Mouse (Mus musculus): ENCODE results near the gene Lyl1. TPM values are rescaled to one million over a fixed set of nuclear protein-coding genes. Genes with fewer than 3 reads are reported as not detected.

Lyl1 gene
- 4.4 and 4.5 TPM in 2 replicates for polyA plus RNA-seq (2016; fragmentation: Nextera tagmentation; extraction: Ambion mirVana)

DNA sequence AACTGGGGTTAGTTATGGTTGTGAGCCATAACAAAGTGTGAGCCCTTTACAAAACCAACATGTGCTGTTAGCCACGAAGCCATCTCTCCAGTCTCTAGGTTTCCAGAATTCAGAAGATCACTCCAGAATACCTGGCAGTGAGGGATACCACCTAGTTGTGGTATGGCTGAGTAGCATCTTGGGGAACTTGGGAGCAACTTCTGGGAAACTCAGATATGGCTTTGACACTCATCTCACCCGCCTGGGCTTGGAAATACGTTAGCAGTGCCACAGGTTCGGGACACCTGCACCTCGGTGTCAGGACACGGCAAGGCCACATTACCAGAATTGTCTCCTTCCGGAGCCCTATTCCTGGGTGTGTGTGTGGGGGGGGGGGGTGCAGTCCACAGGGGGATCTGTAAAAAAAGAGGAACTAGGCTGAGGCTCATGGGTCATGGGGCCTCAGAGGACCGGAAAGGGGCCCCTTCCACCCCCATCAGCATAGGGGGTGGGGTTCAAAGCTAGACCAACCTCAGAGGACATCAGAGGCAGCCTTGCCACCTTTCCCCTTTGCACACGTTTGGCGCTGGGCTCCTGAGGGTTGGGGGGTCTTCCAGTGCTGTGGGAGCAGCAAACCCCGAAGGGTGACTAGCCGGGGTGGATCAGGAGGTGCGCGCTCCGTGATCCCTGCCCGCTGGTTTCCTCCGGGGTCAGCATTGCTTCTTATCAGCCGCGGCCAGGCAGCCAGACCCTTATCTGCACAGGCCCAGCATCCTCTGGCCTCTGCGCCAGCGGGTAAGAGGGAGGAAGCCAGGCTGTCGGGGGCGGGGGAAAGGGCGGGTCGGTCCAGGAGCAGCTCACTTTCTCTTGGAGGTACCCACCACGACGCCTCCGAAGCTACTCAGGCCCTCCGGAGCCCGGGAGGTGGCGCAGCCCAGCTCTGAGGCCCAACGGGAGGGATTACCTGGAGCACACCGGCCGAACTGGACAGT, at the start of gene Lyl1:
Gene Lyl1 (plus strand): TSS at position 517 of the 971 bp plus-strand sequence.
- no peak for ATAC-seq (ENCODE audit: low FRiP score, low read depth)
- H3K4me2 ChIP-seq (replicated peaks) = peak within 1 kb of the TSS; percentile 22
- WGBS = 11% methylated on average over 34 of the region's 34 CpGs

DNA sequence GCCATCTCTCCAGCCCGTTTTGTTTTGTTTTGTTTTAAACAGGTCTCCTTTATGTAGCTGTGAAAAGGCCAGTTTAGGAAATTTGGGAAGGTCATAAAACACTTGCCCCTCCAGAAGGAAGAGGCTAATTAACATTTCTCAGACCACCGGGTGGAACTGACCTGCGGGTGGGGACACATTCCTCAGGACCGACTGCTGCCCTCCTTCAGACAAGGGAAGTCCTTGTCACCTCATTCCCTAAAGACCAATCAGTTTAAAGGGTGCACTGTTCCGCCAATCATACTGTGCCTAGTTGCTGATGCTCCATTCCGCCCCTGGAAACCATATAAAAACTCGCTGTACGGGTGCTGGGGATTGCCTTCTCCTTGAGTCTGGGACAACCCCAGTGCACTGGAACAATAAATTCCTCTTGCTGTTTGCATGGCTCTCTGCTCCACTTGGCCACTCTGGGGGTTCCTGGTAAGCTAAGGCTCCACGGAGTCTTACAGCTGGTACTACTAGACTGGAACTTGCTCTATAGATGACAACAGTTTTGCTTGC, 48.1 kb upstream of the Lyl1 start:
- no peak overlapping the region for H3K4me3 ChIP-seq
- 37% methylated on average over 9 of the region's 9 CpGs for WGBS
- peaks cover 35% of the 10 kb centered on the region for H3K4me1 ChIP-seq
- H3K9me3 ChIP-seq = no peaks in the 10 kb centered on the region
- no peak overlapping the region for H3K27ac ChIP-seq
- H3K4me2 ChIP-seq (replicated peaks) = no peak overlapping the region
- no peak overlapping the region for H3K9ac ChIP-seq
- H3K36me3 ChIP-seq = no peaks in the 10 kb centered on the region
- ATAC-seq (ENCODE audit: low FRiP score, low read depth) = no peak
- H3K27me3 ChIP-seq (replicated peaks) = no peaks in the 10 kb centered on the region

More for the DNA sequence above, at the start of gene Lyl1:
- Histone ChIP-seq H3K27me3 (replicated peaks) (peaks cover 50% of the 10 kb centered on the region), H3K4me3 (no peak within 1 kb of the TSS), H3K9ac (0 out of 2 replicates have a peak within 1 kb of the TSS, but pooled peaks have one; percentile 5), H3K27ac (no peak within 1 kb of the TSS), H3K36me3 (peaks cover 34% of the 10 kb centered on the region), H3K9me3 (no peaks in the 10 kb centered on the region), H3K4me1 (peaks cover 20% of the 10 kb centered on the region)

DNA sequence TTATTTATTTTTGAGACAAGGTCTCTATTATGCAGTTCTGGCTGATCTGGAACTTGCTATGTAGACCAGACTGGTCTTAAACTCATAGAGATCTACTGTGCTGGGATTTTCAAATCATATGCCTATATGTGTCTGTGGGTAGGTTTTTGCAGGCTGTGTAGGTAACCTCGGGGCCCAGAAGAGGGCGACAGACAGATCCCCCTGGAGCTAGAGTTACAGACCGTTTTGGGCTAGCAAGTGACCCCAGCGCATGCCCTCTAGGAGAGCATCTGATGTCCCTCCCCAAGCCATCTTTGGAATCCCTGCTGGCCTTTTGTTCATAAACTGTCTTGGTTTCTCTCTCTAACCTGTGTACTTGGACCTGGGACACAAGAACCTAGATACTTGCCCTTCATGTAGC, 46.7 kb upstream of the Lyl1 start:
- Histone ChIP-seq H3K36me3 (no peaks in the 10 kb centered on the region), H3K4me1 (peaks cover 37% of the 10 kb centered on the region), H3K27me3 (replicated peaks) (no peaks in the 10 kb centered on the region), H3K9ac (no peak overlapping the region), H3K27ac (0 out of 2 replicates have a peak overlapping the region, but pooled peaks have one; percentile 83), H3K9me3 (no peaks in the 10 kb centered on the region), H3K4me2 (replicated peaks) (peak overlapping the region; percentile 56), H3K4me3 (no peak overlapping the region)
- WGBS = 51% methylated on average over 4 of the region's 4 CpGs
- no peak for ATAC-seq (ENCODE audit: low FRiP score, low read depth)

DNA sequence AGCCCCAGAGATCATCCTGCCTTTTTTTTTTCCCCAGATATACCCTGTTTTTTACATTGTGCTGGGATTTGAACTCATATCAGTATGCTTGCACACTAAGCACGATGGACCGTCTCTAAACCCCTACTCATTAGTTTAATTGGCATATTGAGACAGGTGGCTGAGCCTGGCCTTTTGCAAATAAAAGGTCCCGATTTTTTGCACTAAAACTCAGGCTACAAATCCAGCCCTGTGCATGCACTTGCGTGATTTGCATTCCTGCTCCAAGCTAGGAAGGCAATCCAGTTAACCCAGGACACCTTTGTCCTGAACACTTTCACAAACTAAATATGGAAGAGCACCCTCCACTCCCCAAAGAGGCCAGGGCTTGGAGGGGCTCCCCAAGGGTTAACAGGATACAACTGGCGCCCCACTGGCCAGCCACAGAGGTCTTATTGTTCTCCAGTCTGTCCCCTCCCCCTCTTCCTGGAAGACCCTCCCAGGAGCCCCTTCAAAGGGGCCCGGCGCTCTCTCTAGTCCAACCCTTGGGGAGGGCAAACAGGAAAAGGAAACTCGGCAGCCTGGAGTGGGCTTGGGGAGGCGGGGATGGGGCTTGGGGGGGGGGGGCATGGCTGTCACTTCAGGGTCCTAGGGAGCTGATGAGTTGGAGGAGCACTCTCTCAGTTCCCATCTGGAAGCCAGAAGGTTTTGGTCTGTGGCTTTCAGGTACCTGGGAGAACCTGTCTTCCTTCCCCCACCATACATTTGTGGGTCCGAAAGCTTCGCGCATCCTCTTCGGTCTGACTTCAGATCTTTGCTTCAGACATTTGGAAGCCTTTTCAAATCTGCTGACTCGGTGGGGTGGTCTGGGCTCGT, 45.7 kb upstream of the Lyl1 start:
- H3K27ac ChIP-seq = peak overlapping the region; percentile 83
- H3K9me3 ChIP-seq = no peaks in the 10 kb centered on the region
- peak overlapping the region; percentile 56 for H3K4me2 ChIP-seq (replicated peaks)
- peak; percentile 64 for ATAC-seq (ENCODE audit: low FRiP score, low read depth)
- no peaks in the 10 kb centered on the region for H3K27me3 ChIP-seq (replicated peaks)
- H3K4me1 ChIP-seq = peaks cover 42% of the 10 kb centered on the region
- H3K9ac ChIP-seq = peak overlapping the region; percentile 41
- peak overlapping the region; percentile 29 for H3K4me3 ChIP-seq
- no peaks in the 10 kb centered on the region for H3K36me3 ChIP-seq
- under 1% methylated on average over 15 of the region's 15 CpGs for WGBS

DNA sequence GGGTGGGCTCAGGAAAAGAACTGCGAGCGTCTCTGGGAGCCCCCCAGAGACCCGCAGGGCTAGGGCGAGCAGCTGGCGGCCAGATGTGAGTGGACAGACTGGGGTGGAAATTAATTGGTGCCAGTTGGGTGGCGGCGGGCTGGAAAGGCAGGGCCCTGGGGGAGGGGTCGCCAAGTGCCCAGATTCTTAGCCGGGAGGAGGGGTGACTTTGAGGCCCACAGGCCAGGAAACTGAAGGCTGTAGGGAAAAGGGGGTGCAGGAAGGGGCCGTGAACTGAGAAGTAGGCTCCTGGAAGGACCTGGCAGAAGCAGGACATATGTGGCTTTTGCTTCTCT, 45.1 kb upstream of the Lyl1 start:
- WGBS = under 1% methylated on average over 10 of the region's 10 CpGs
- Histone ChIP-seq H3K9me3 (no peaks in the 10 kb centered on the region), H3K27me3 (replicated peaks) (no peaks in the 10 kb centered on the region), H3K36me3 (no peaks in the 10 kb centered on the region), H3K4me2 (replicated peaks) (peak overlapping the region; percentile 56), H3K4me3 (peak overlapping the region; percentile 29), H3K9ac (peak overlapping the region; percentile 41), H3K4me1 (peaks cover 43% of the 10 kb centered on the region), H3K27ac (peak overlapping the region; percentile 83)
- peak; percentile 41 for ATAC-seq (ENCODE audit: low FRiP score, low read depth)

DNA sequence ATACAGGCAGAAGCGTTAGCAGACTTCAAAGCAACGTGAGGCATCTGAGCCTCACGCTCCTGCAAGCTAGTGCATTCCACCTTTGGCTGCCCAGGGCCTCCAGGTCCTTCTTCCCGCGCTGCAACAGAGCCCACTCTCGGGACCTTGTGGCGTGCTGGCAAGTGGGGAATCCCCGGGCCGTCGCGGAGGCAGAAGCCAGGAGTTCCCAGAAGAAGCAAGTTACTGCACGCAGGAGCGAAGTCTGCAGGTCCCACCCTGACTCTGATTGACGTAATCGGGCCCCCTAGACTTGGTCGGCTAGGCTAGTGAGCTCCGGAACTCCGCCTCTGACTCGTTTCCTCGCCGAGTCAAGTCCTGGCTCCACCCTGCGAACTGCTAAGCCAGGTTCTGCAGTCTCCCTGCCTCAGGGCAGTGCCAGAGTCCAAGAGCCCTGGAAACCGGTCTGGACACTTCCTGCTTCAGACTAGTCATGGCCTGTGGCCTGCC, 44.6 kb upstream of the Lyl1 start:
- Histone ChIP-seq H3K4me3 (peak overlapping the region; percentile 29), H3K27me3 (replicated peaks) (no peaks in the 10 kb centered on the region), H3K4me2 (replicated peaks) (peak overlapping the region; percentile 56), H3K9me3 (no peaks in the 10 kb centered on the region), H3K27ac (peak overlapping the region; percentile 83), H3K4me1 (peaks cover 45% of the 10 kb centered on the region), H3K9ac (peak overlapping the region; percentile 41), H3K36me3 (no peaks in the 10 kb centered on the region)
- WGBS = 2% methylated on average over 23 of the region's 23 CpGs
- 0 out of 2 replicates have a peak, but pooled peaks have one; percentile 1 for ATAC-seq (ENCODE audit: low FRiP score, low read depth)

DNA sequence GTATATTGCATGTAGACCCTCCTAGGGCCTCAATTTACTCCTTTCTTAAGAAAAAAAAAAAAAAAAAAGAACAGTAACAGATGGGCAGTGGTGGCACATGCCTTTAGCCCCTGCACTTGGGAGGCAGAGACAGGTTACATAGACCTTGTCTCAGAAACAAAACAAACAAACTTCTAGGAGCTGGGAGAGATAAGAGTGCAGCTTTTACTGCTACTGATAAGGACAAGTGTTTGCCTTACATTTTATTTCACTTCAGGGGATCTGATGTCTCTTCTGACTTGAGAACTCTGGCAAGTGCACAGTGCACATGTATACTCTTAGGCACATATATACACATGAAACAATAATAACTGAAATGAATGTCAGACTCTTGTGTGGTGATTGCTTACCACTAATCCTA, 44.1 kb upstream of the Lyl1 start:
- Histone ChIP-seq H3K9ac (no peak overlapping the region), H3K4me1 (peaks cover 45% of the 10 kb centered on the region), H3K27ac (no peak overlapping the region; the same call in 1 of the 2 replicates)

DNA sequence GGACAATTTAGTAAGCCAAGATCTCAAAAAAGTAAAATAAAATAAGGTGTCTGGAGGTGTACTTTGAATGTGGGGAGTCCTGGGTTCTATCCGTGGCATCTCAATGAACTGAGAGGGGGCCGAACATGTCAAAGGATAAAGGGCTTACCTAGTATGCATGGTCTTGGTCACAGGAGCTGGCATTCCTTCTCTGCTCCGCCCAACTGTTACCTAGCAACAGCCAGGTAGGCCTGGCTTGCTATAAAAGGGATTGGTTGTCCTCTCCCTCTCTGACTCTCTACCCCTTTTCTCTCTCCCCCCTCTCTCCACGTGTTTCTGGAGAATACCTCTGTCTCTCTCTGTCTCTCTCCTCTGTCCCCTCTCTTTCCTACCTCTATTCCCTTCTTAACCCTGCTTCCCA, 43.6 kb upstream of the Lyl1 start:
- Histone ChIP-seq H3K4me2 (replicated peaks) (no peak overlapping the region), H3K9me3 (no peaks in the 10 kb centered on the region), H3K27me3 (replicated peaks) (no peaks in the 10 kb centered on the region), H3K4me1 (peaks cover 45% of the 10 kb centered on the region), H3K4me3 (no peak overlapping the region), H3K27ac (no peak overlapping the region), H3K9ac (no peak overlapping the region), H3K36me3 (no peaks in the 10 kb centered on the region)
- ATAC-seq (ENCODE audit: low FRiP score, low read depth) = no peak
- 58% methylated on average over 4 of the region's 4 CpGs for WGBS

More for the DNA sequence above, 44.1 kb upstream of the Lyl1 start:
- Histone ChIP-seq H3K27me3 (replicated peaks) (no peaks in the 10 kb centered on the region), H3K36me3 (no peaks in the 10 kb centered on the region), H3K9me3 (no peaks in the 10 kb centered on the region), H3K4me2 (replicated peaks) (peak overlapping the region; percentile 56), H3K4me3 (peak overlapping the region; percentile 29; the same call in 1 of the 2 replicates)
- no peak for ATAC-seq (ENCODE audit: low FRiP score, low read depth)

DNA sequence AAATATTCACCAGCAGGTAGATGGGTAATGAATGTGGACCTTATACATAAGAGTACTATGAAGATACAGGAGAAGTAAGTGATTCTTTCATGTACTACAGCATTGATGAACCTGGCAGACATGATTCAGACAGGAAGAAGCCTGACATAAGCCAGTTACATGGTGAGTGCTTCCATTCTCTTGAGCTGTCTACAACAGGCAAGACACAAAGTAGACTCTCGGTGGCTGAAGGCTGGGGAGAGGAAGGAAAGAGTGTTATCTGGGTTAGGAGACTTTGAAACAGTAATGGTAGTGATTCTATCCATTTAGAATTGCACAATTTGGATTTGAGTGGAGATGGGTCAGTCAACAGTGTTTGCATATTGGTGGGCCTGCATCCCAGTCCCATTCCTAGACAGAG, 42.3 kb upstream of the Lyl1 start:
- Histone ChIP-seq H3K4me1 (peaks cover 54% of the 10 kb centered on the region), H3K27ac (no peak overlapping the region), H3K9me3 (no peaks in the 10 kb centered on the region), H3K4me3 (no peak overlapping the region), H3K36me3 (no peaks in the 10 kb centered on the region), H3K9ac (no peak overlapping the region), H3K4me2 (replicated peaks) (no peak overlapping the region), H3K27me3 (replicated peaks) (no peaks in the 10 kb centered on the region)
- 78% methylated on average over 1 of the region's 1 CpGs for WGBS
- no peak for ATAC-seq (ENCODE audit: low FRiP score, low read depth)

DNA sequence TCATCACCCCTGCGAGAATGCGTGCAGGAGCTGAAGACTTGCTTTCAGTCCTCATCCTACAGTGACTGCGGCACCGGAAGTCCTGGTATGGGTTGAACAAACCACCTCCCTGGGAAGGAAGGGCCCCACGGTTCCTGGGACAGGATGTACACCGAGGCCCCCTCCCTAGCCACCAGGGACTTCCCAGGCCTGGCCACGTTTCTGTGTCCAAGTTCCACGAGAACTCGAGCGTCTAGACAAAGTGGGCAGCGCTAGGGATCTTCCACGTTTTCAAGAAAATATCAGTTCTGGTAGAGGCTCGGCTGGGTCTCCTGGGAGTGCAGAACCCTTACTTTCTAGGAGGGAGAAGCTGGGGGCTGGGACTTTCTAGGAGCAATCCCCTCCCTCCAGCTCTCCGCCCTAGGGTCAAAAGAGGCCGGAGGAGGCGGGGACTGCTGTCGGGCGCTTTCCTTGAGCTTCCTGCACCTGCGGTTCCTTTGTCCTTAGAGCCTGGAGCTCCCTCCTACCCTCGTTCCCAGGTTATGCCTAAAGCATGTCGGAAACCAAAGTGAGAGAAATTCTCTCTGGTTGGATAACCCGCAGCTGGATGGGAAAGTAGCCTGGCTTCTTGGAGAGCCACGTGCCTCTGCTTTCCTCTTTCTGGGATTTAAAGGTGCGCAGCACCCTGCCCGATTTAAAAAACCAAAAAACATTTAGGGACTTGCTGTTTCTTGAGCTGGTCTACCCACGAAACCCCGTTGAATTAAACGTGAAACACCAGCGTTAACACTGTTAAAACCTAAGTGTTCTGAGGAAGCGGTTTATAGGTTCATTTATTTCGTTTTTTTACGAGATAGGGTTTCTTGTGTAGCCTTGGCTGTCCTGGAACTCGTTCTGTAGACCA, 41.1 kb upstream of the Lyl1 start:
- H3K4me3 ChIP-seq = peak overlapping the region; percentile 78
- WGBS = 1% methylated on average over 33 of the region's 33 CpGs
- H3K9me3 ChIP-seq = no peaks in the 10 kb centered on the region
- no peaks in the 10 kb centered on the region for H3K27me3 ChIP-seq (replicated peaks)
- peak overlapping the region; percentile 94 for H3K4me2 ChIP-seq (replicated peaks)
- H3K4me1 ChIP-seq = peaks cover 49% of the 10 kb centered on the region
- H3K9ac ChIP-seq = peak overlapping the region; percentile 91
- H3K27ac ChIP-seq = 0 out of 2 replicates have a peak overlapping the region, but pooled peaks have one; percentile 17
- no peaks in the 10 kb centered on the region for H3K36me3 ChIP-seq
- ATAC-seq (ENCODE audit: low FRiP score, low read depth) = no peak

DNA sequence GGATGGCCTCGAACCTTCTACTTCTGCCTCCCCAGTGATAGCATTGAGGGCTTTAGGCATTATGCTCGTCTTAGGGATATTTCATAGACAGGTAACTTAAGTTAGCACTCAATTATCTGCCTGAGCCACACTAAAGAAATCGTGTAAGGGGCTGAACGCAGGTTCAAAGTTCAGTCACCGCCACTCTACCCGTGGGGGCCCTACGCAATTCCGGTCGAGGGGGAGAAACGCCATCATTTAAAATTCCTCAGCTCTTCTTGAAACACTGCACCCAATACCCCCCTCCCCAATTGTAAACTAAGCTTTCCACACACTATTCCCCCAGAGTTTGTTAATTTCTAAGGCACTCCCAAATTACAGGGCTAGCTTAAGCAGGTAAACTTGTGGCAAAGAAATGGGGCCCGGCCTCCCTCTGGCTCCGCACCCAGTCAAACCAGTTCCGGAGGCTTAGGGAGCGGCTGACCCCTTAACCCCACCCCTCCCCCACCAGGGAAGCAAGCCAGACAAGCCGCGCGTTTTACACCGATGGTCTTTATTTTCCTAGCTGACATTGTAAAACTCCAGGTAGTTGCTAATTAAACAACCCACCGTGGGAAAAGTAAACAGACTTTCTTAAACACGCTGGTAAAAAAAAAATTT, 40.3 kb upstream of the Lyl1 start:
- Histone ChIP-seq H3K4me2 (replicated peaks) (peak overlapping the region; percentile 94), H3K9me3 (no peaks in the 10 kb centered on the region), H3K36me3 (no peaks in the 10 kb centered on the region), H3K27ac (no peak overlapping the region), H3K27me3 (replicated peaks) (no peaks in the 10 kb centered on the region), H3K4me3 (peak overlapping the region; percentile 78), H3K4me1 (peaks cover 49% of the 10 kb centered on the region), H3K9ac (peak overlapping the region; percentile 91)
- no peak for ATAC-seq (ENCODE audit: low FRiP score, low read depth)
- WGBS = under 1% methylated on average over 20 of the region's 20 CpGs

Measured in neural tube, embryonic 12.5 days (tissue).